Mouse (Mus musculus) erythroblast, embryonic 14.5 days (primary cell): ENCODE data around the gene Pdik1l.

ENCODE experiments used
- GATA1 ChIP-seq: IDR thresholded peaks from 2 replicates; pipeline ENCODE4 v1.6.1; 2012; ENCODE audit warnings: low read length, inconsistent platforms, mixed read lengths
- TAL1 ChIP-seq: IDR thresholded peaks from 3 replicates; pipeline ENCODE4 v1.6.1; 2012; ENCODE audit warnings: low read length, inconsistent platforms, mixed read lengths

GRCm38 (mm10) chr4:134324655-134325054, 37.0 kb upstream of the Pdik1l start:
- no peak for TF ChIP-seq GATA1
- no peak for TF ChIP-seq TAL1
